Mouse (Mus musculus) forebrain, embryonic 14.5 days (tissue): Measurements from ENCODE around the gene Klk4. TPM values are rescaled to one million over a fixed set of nuclear protein-coding genes. Genes with fewer than 3 reads are reported as not detected.
A peak's percentile ranks its signal among the peaks of the same experiment; 100 is the strongest.

Experiments
- ATAC-seq: fragments of 200-750 bp; cut with Nextera tagmentation; 2 replicates; pipeline ENCODE4 v1.8.0; 2017; ENCODE audit warnings: mild to moderate bottlenecking, moderate library complexity
- DNase-seq: peaks from one replicate; pipeline ENCODE4 v3.0.0-alpha.2; 2015; ENCODE audit warnings: low spot score
- H3K27ac ChIP-seq: fragments of 300-500 bp; sonication (generic); 2 replicates; pipeline ENCODE4 v1.5.1; 2014; ENCODE audit warnings: low read depth, mild to moderate bottlenecking, control low read depth, low read length, moderate library complexity
- H3K27me3 ChIP-seq: fragments of 300-500 bp; sonication (generic); replicated peaks from 2 replicates; pipeline ENCODE4 v1.6.1; 2014; ENCODE audit warnings: low read length, control low read depth, mixed read lengths; ENCODE audit not compliant: control insufficient read depth, insufficient read depth
- H3K36me3 ChIP-seq: fragments of 300-500 bp; sonication (generic); 2 replicates; pipeline ENCODE4 v1.6.1; 2014; ENCODE audit warnings: low read length, control low read depth; ENCODE audit not compliant: control insufficient read depth, insufficient read depth
- H3K4me1 ChIP-seq: fragments of 300-500 bp; sonication (generic); 2 replicates; pipeline ENCODE4 v1.6.1; 2014; ENCODE audit warnings: antibody characterized with exemption, low read length, control low read depth; ENCODE audit not compliant: control insufficient read depth, insufficient read depth
- H3K4me2 ChIP-seq: fragments of 300-500 bp; sonication (generic); 2 replicates; pipeline ENCODE4 v1.6.1; 2014; ENCODE audit warnings: mild to moderate bottlenecking, control low read depth, low read length
- H3K4me3 ChIP-seq: fragments of 300-500 bp; sonication (generic); 2 replicates; pipeline ENCODE4 v1.5.1; 2014; ENCODE audit warnings: low read depth, low read length, control low read depth
- H3K9ac ChIP-seq: fragments of 300-500 bp; sonication (generic); 2 replicates; pipeline ENCODE4 v1.6.1; 2014; ENCODE audit warnings: mild to moderate bottlenecking, low read length, control low read depth, moderate library complexity
- H3K9me3 ChIP-seq: fragments of 300-500 bp; sonication (generic); replicated peaks from 2 replicates; pipeline ENCODE4 v1.6.1; 2016; ENCODE audit warnings: low read length, control low read depth, mixed read lengths; ENCODE audit not compliant: control insufficient read depth
- WGBS: fragments of 180-500 bp; shearing (Covaris S2); extraction: QIAGEN DNeasy Blood & Tissue Kit; methylation state at CpG from one replicate; pipeline ENCODE4 v1.1.7; 2014; 5-methylcytosine and 5-hydroxymethylcytosine counted together
- polyA plus RNA-seq: library from polyadenylated mRNA; unstranded; fragments of >200 nt; fragmentation: Nextera tagmentation; extraction: Ambion mirVana; gene quantifications from 2 replicates; pipeline ENCODE4 v1.2.1, GENCODE M21; 2014

Klk4 gene
- polyA plus RNA-seq, 1 experiment from 2014 or later = 0.86 TPM

DNA sequence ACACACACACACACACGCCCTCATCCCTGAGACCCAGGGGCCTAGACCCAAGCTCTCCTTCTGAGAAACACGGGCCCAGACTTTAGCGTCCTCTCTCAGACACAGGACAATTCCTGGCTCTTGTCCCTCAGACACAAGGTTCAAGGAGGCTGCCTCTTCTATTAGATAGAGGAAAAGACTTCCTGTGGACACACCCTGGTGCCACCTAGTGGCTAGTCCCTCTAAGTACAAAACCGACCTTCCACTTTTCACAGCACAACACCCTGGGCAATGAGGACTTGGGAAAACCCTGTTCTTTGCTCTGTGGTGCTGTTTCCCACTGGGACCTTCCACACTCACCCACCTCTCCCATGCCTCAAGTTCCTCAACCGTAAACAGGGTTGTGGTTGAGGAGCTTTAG is 45.0 kb downstream of the Klk4 start:
- WGBS = 62% methylated on average over 5 of the region's 5 CpGs
- H3K4me1 ChIP-seq = no peaks in the 10 kb centered on the region
- H3K27ac ChIP-seq = no peak overlapping the region
- H3K36me3 ChIP-seq = no peaks in the 10 kb centered on the region
- ATAC-seq = no peak
- no peaks in the 10 kb centered on the region for H3K9me3 ChIP-seq
- H3K4me3 ChIP-seq = no peak overlapping the region
- DNase-seq = peak; percentile 17
- no peak overlapping the region for H3K4me2 ChIP-seq
- H3K9ac ChIP-seq = no peak overlapping the region
- H3K27me3 ChIP-seq = no peaks in the 10 kb centered on the region

DNA sequence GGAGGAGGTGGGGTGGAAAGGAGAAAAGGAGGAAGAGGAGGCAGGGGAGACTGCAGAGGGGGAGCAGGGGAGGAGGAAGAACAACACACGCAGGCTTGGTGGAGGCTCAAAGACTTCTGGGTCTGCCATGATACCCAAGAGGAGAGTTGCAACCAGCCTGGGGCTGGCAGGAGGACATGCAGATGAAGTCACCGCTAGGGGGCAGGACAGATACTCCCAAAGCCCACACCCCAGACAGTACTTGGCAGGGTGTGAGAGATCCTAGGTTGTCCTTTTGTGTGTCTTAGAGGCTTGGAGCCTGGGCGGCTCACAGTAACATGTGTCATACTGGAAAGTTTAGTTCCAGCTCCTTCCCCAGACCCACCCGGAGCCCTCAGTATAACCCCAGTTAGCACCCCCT is 47.6 kb downstream of the Klk4 start:
- 35% methylated on average over 4 of the region's 4 CpGs for WGBS
- no peaks in the 10 kb centered on the region for H3K36me3 ChIP-seq
- no peak overlapping the region for H3K4me3 ChIP-seq
- DNase-seq (peak; percentile 27), ATAC-seq (no peak)
- H3K4me2 ChIP-seq = no peak overlapping the region
- no peak overlapping the region for H3K27ac ChIP-seq
- no peaks in the 10 kb centered on the region for H3K4me1 ChIP-seq
- no peaks in the 10 kb centered on the region for H3K9me3 ChIP-seq
- H3K27me3 ChIP-seq = no peaks in the 10 kb centered on the region
- H3K9ac ChIP-seq = no peak overlapping the region

DNA sequence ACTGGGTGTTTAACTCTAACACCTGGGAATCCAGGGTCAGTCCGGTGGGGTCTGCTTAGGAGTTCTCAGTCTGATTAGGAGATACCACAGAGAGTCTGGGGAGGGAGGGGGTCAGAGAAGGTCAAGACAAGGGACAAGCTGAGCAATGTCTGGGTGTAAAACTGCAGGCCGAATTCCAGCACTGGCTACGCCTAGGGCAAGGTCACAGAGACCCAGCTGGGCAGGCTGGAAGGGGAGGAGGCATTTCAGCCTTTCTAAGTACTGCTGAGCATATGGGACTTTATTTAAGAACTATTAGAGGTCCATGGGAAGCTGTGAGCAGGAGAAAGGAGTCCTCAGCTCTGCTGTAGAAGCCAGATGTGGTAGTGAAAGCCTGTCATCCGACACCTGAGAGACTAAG is 51.4 kb downstream of the Klk4 start:
- Histone ChIP-seq H3K4me2 (no peak overlapping the region), H3K9me3 (no peaks in the 10 kb centered on the region), H3K4me1 (no peaks in the 10 kb centered on the region), H3K9ac (no peak overlapping the region), H3K4me3 (no peak overlapping the region), H3K36me3 (no peaks in the 10 kb centered on the region), H3K27ac (no peak overlapping the region), H3K27me3 (no peaks in the 10 kb centered on the region)
- WGBS = 72% methylated on average over 4 of the region's 4 CpGs
- DNase-seq (no peak), ATAC-seq (no peak)

DNA sequence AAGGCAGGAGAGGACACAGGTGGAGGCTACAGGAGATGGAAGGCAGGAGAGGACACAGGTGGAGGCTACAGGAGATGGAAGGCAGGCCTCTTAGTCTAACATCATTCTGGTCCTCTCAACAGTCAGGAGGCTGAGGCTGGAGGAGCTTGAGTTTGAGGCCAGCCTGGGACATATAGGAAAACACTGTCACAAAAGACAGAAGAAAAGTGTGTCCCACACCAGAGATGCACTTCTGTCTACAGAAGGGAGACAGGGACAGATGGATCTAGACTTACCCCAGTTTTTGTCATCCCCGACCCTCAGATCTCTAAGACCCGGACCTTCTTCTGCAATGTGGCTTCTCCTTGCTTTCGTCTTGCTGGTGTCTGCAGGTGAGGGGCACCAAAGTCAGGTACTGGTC is 52.5 kb downstream of the Klk4 start, which contains the start of gene Klk15:
TSS of gene Klk15 (plus strand) at position 301 of the 400 bp plus-strand sequence.
- Histone ChIP-seq H3K27me3 (no peaks in the 10 kb centered on the region), H3K27ac (no peak within 1 kb of the TSS), H3K9ac (no peak within 1 kb of the TSS), H3K4me2 (no peak within 1 kb of the TSS), H3K4me3 (no peak within 1 kb of the TSS), H3K4me1 (no peaks in the 10 kb centered on the region), H3K36me3 (no peaks in the 10 kb centered on the region), H3K9me3 (no peaks in the 10 kb centered on the region)
- DNase-seq (no peak), ATAC-seq (no peak)
- 89% methylated on average over 3 of the region's 3 CpGs for WGBS

DNA sequence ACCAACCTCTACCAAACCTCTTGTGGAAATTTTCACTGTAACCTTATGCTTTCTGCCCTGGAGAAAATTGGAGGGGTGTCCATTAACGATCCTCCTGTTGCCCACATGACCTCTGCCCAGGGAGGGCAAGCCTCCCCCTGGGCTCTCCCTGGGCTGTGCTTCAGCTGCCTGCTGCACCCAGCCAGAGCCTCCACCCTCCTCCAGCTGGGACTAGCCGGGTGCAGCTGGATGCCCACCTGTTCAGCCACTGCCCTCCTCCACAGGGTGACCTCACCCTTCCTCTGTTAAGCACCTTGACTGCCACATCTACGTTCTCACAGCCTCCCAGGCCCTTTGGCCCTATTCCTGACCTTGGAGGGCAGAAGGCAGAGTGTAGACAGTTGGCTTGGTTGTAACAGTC is 53.8 kb downstream of the Klk4 start:
- H3K9me3 ChIP-seq = no peaks in the 10 kb centered on the region
- no peak overlapping the region for H3K4me3 ChIP-seq
- no peaks in the 10 kb centered on the region for H3K27me3 ChIP-seq
- no peaks in the 10 kb centered on the region for H3K36me3 ChIP-seq
- no peak overlapping the region for H3K4me2 ChIP-seq
- DNase-seq = no peak
- 65% methylated on average over 3 of the region's 3 CpGs for WGBS
- no peak for ATAC-seq
- H3K9ac ChIP-seq = no peak overlapping the region
- H3K4me1 ChIP-seq = no peaks in the 10 kb centered on the region
- no peak overlapping the region for H3K27ac ChIP-seq

Other genes starting within 250 kb of the Klk4 start
- not detected in 2 replicates for gene Ceacam18, start 246.5 kb upstream of the Klk4 start, polyA plus RNA-seq
- gene Siglece, start 221.0 kb upstream of the Klk4 start, polyA plus RNA-seq = 0.19 and 0.42 TPM in 2 replicates
- 18.9 and 20.6 TPM in 2 replicates for gene Ctu1, start 209.1 kb upstream of the Klk4 start, polyA plus RNA-seq
- not detected in 2 replicates for gene Klk14, start 190.7 kb upstream of the Klk4 start, polyA plus RNA-seq
- not detected in 2 replicates for gene Klk13, start 168.6 kb upstream of the Klk4 start, polyA plus RNA-seq
- gene Klk12, start 112.3 kb upstream of the Klk4 start, polyA plus RNA-seq = 0.19 TPM in 1 of 2 replicates, not detected in the other
- not detected in 2 replicates for gene Klk11, start 106.6 kb upstream of the Klk4 start, polyA plus RNA-seq
- 0.13 TPM in 1 of 2 replicates, not detected in the other for gene Klk10, start 100.1 kb upstream of the Klk4 start, polyA plus RNA-seq
- not detected in 2 replicates for gene Klk9, start 89.3 kb upstream of the Klk4 start, polyA plus RNA-seq
- gene Klk8, start 83.6 kb upstream of the Klk4 start, polyA plus RNA-seq = 7.1 and 9.6 TPM in 2 replicates
- not detected in 2 replicates for gene Klk7, start 69.9 kb upstream of the Klk4 start, polyA plus RNA-seq
- gene Klk6, start 56.7 kb upstream of the Klk4 start, polyA plus RNA-seq = not detected in 2 replicates
- gene Klk5, start 39.2 kb upstream of the Klk4 start, polyA plus RNA-seq = not detected in 2 replicates
- not detected in 2 replicates for gene Klk15, start 52.6 kb downstream of the Klk4 start, polyA plus RNA-seq
- gene Klk1b8, start 69.5 kb downstream of the Klk4 start, polyA plus RNA-seq = not detected in 2 replicates
- not detected in 2 replicates for gene Klk1b1, start 85.6 kb downstream of the Klk4 start, polyA plus RNA-seq
- not detected in 2 replicates for gene Klk1b9, start 94.9 kb downstream of the Klk4 start, polyA plus RNA-seq
- gene Klk1b11, start 114.7 kb downstream of the Klk4 start, polyA plus RNA-seq = not detected in 2 replicates
- not detected in 2 replicates for gene Klk1b26, start 131.0 kb downstream of the Klk4 start, polyA plus RNA-seq
- not detected in 2 replicates for gene Klk1b27, start 171.1 kb downstream of the Klk4 start, polyA plus RNA-seq
- gene Klk1b21, start 221.2 kb downstream of the Klk4 start, polyA plus RNA-seq = not detected in 2 replicates
- not detected in 2 replicates for gene Klk1b22, start 231.5 kb downstream of the Klk4 start, polyA plus RNA-seq